Mouse (Mus musculus) kidney, postnatal 0 days (tissue): ENCODE measurements around the gene Rrm2. TPM values are rescaled to one million over a fixed set of nuclear protein-coding genes. Genes with fewer than 3 reads are reported as not detected.

Source experiments
- ATAC-seq: fragments of 200-750 bp; cut with Nextera tagmentation; replicated peaks from 2 replicates; pipeline ENCODE4 v1.8.0; 2017; ENCODE audit warnings: low read depth, moderate number of reproducible peaks, moderate TSS enrichment, moderate library complexity; ENCODE audit not compliant: low FRiP score
- DNase-seq: peaks from one replicate; pipeline ENCODE4 v3.0.0-alpha.2; 2016; ENCODE audit warnings: low spot score
- H3K27ac ChIP-seq: fragments of 300-500 bp; sonication (generic); 2 replicates; pipeline ENCODE4 v1.5.1; 2014; ENCODE audit warnings: mild to moderate bottlenecking
- H3K27me3 ChIP-seq: fragments of 300-500 bp; sonication (generic); 2 replicates; pipeline ENCODE4 v1.6.1; 2014; ENCODE audit warnings: low read length, mixed read lengths; ENCODE audit not compliant: insufficient read depth
- H3K36me3 ChIP-seq: fragments of 300-500 bp; sonication (generic); 2 replicates; pipeline ENCODE4 v1.6.1; 2014; ENCODE audit warnings: low read length, mixed read lengths; ENCODE audit not compliant: insufficient read depth
- H3K4me1 ChIP-seq: fragments of 300-500 bp; sonication (generic); replicated peaks from 2 replicates; pipeline ENCODE4 v1.6.1; 2014; ENCODE audit warnings: antibody characterized with exemption, low read length, mixed read lengths; ENCODE audit not compliant: insufficient read depth
- H3K4me2 ChIP-seq: fragments of 300-500 bp; sonication (generic); 2 replicates; pipeline ENCODE4 v1.6.1; 2014; ENCODE audit warnings: mild to moderate bottlenecking, low read length, moderate library complexity, mixed read lengths
- H3K4me3 ChIP-seq: fragments of 300-500 bp; sonication (generic); replicated peaks from 2 replicates; pipeline ENCODE4 v1.5.1; 2014; ENCODE audit warnings: low read depth, low read length
- H3K9ac ChIP-seq: fragments of 300-500 bp; sonication (generic); 2 replicates; pipeline ENCODE4 v1.6.1; 2014; ENCODE audit warnings: low read depth, low read length
- H3K9me3 ChIP-seq: fragments of 300-500 bp; sonication (generic); replicated peaks from 2 replicates; pipeline ENCODE4 v1.6.1; 2016; ENCODE audit warnings: low read length, inconsistent platforms, mixed read lengths
- CTCF ChIP-seq: IDR thresholded peaks from 2 replicates; pipeline ENCODE4 v1.5.1; 2016; ENCODE audit warnings: antibody characterized with exemption, low read depth, mild to moderate bottlenecking, moderate library complexity
- WGBS: fragments of 180-500 bp; shearing (Covaris S2); extraction: QIAGEN DNeasy Blood & Tissue Kit; methylation state at CpG from one replicate; pipeline ENCODE4 v1.1.7; 2014; 5-methylcytosine and 5-hydroxymethylcytosine counted together
- polyA plus RNA-seq: library from polyadenylated mRNA; unstranded; fragments of >200 nt; fragmentation: Nextera tagmentation; extraction: Ambion mirVana; gene quantifications from 2 replicates; pipeline ENCODE4 v1.2.1, GENCODE M21; 2015

The Rrm2 gene
- polyA plus RNA-seq, 1 experiment from 2014 or later = 101 TPM

- DNase-seq (no peak), ATAC-seq (no peak)
- 0 out of 2 replicates have a peak, but pooled peaks cover 8% of the 10 kb centered on the region for H3K4me1 ChIP-seq
- peak overlapping the region; percentile 20; the same call in 1 of the 2 replicates for H3K27ac ChIP-seq
- no peaks in the 10 kb centered on the region for H3K27me3 ChIP-seq
- peak overlapping the region; percentile 68 for H3K4me3 ChIP-seq
- 7% methylated on average over 6 of the region's 6 CpGs for WGBS
- peak overlapping the region; percentile 84 for H3K4me2 ChIP-seq
- TF ChIP-seq CTCF = no peak
- H3K36me3 ChIP-seq = peaks cover 10% of the 10 kb centered on the region; the same call in 1 of the 2 replicates
- peak overlapping the region; percentile 57; the same call in 1 of the 2 replicates for H3K9ac ChIP-seq
- no peaks in the 10 kb centered on the region for H3K9me3 ChIP-seq
These were observed 1.4 kb downstream of the Rrm2 start for GRCm38 (mm10) chr12:24709409-24709808.

GRCm38 (mm10) chr12:24709831-24710508 is 1.9 kb downstream of the Rrm2 start:
- ATAC-seq (peak; percentile 15; the same call in 1 of the 2 replicates), DNase-seq (peak; percentile 98)
- peak overlapping the region; percentile 48 for H3K27ac ChIP-seq
- 27% methylated on average over 5 of the region's 5 CpGs for WGBS
- no peak overlapping the region for H3K9ac ChIP-seq
- 0 out of 2 replicates have a peak, but pooled peaks cover 8% of the 10 kb centered on the region for H3K4me1 ChIP-seq
- TF ChIP-seq CTCF = peak; percentile 80
- H3K9me3 ChIP-seq = no peaks in the 10 kb centered on the region
- H3K27me3 ChIP-seq = no peaks in the 10 kb centered on the region
- peak overlapping the region; percentile 84 for H3K4me2 ChIP-seq
- H3K36me3 ChIP-seq = peaks cover 10% of the 10 kb centered on the region; the same call in 1 of the 2 replicates
- peak overlapping the region; percentile 68; the same call in 1 of the 2 replicates for H3K4me3 ChIP-seq

GRCm38 (mm10) chr12:24710672-24711071 is 2.6 kb downstream of the Rrm2 start:
- Histone ChIP-seq H3K36me3 (peaks cover 10% of the 10 kb centered on the region; the same call in 1 of the 2 replicates), H3K4me3 (no peak overlapping the region), H3K9me3 (no peaks in the 10 kb centered on the region), H3K27me3 (no peaks in the 10 kb centered on the region), H3K4me2 (no peak overlapping the region), H3K9ac (no peak overlapping the region), H3K4me1 (0 out of 2 replicates have a peak, but pooled peaks cover 8% of the 10 kb centered on the region), H3K27ac (peak overlapping the region; percentile 48; the same call in 1 of the 2 replicates)
- 58% methylated on average over 5 of the region's 5 CpGs for WGBS
- TF ChIP-seq CTCF = peak; percentile 62
- no peak for DNase-seq
- no peak for ATAC-seq

GRCm38 (mm10) chr12:24712396-24712795 is 4.4 kb downstream of the Rrm2 start:
- no peak overlapping the region for H3K27ac ChIP-seq
- H3K4me1 ChIP-seq = no peaks in the 10 kb centered on the region
- H3K36me3 ChIP-seq = peaks cover 10% of the 10 kb centered on the region; the same call in 1 of the 2 replicates
- H3K9me3 ChIP-seq = no peaks in the 10 kb centered on the region
- H3K4me3 ChIP-seq = no peak overlapping the region
- no peak overlapping the region for H3K4me2 ChIP-seq
- DNase-seq = no peak
- no peak for ATAC-seq
- WGBS = 84% methylated on average over 8 of the region's 8 CpGs
- no peaks in the 10 kb centered on the region for H3K27me3 ChIP-seq
- no peak overlapping the region for H3K9ac ChIP-seq
- no peak for TF ChIP-seq CTCF

GRCm38 (mm10) chr12:24714579-24715255 is 6.7 kb downstream of the Rrm2 start:
- no peak for TF ChIP-seq CTCF

GRCm38 (mm10) chr12:24715268-24715896 is 7.3 kb downstream of the Rrm2 start:
- Histone ChIP-seq H3K9me3 (no peaks in the 10 kb centered on the region), H3K4me3 (no peak overlapping the region), H3K36me3 (peaks cover 10% of the 10 kb centered on the region; the same call in 1 of the 2 replicates), H3K4me2 (no peak overlapping the region), H3K27ac (no peak overlapping the region), H3K4me1 (no peaks in the 10 kb centered on the region), H3K9ac (no peak overlapping the region), H3K27me3 (no peaks in the 10 kb centered on the region)
- ATAC-seq (no peak), DNase-seq (no peak)
- 64% methylated on average over 2 of the region's 2 CpGs for WGBS
- no peak for TF ChIP-seq CTCF

More at GRCm38 (mm10) chr12:24714579-24715255, 6.7 kb downstream of the Rrm2 start:
- no peaks in the 10 kb centered on the region for H3K9me3 ChIP-seq
- no peak overlapping the region for H3K4me3 ChIP-seq
- DNase-seq (no peak), ATAC-seq (no peak)
- WGBS = 76% methylated on average over 5 of the region's 5 CpGs
- no peaks in the 10 kb centered on the region for H3K4me1 ChIP-seq
- no peak overlapping the region for H3K27ac ChIP-seq
- H3K27me3 ChIP-seq = no peaks in the 10 kb centered on the region
- H3K36me3 ChIP-seq = peaks cover 10% of the 10 kb centered on the region; the same call in 1 of the 2 replicates
- H3K9ac ChIP-seq = no peak overlapping the region
- H3K4me2 ChIP-seq = no peak overlapping the region
